Mouse (Mus musculus): ENCODE measurements around the gene Ifnar1. TPM values are rescaled to one million over a fixed set of nuclear protein-coding genes. Genes with fewer than 3 reads are reported as not detected.
"Not testable (repeated sequence)": the region's sequence is repeated elsewhere in the genome, so short reads cannot be mapped to it uniquely, and the experiment has no call there.

Gene Ifnar1
- total RNA-seq, 2 experiments from 2014 or later, result 67.0 to 83.7 TPM

- DNase-seq, result no peak
Measured at GRCm38 (mm10) chr16:91505116-91505601, 20.1 kb downstream of the Ifnar1 start.

GRCm38 (mm10) chr16:91506396-91506795 is 21.4 kb downstream of the Ifnar1 start:
- DNase-seq, result no peak

GRCm38 (mm10) chr16:91512161-91512787 is 27.2 kb downstream of the Ifnar1 start:
- peak; percentile 85 for DNase-seq

- no peak for DNase-seq
Measured at GRCm38 (mm10) chr16:91513099-91513498, 28.1 kb downstream of the Ifnar1 start.

- no peak for DNase-seq
Measured at GRCm38 (mm10) chr16:91517020-91517419, 32.0 kb downstream of the Ifnar1 start.

GRCm38 (mm10) chr16:91522040-91522439 is 37.0 kb downstream of the Ifnar1 start:
- DNase-seq, result no peak

- peak; percentile 73 to 85 for DNase-seq
Measured at GRCm38 (mm10) chr16:91522479-91523309, 37.7 kb downstream of the Ifnar1 start.

- no peak for DNase-seq
Measured at GRCm38 (mm10) chr16:91524206-91524605, 39.2 kb downstream of the Ifnar1 start.

GRCm38 (mm10) chr16:91526274-91526673 is 41.2 kb downstream of the Ifnar1 start:
- no peak for DNase-seq

- peak in 1 of 2 experiments; percentile 51 for DNase-seq
Measured at GRCm38 (mm10) chr16:91527051-91527450, 42.0 kb downstream of the Ifnar1 start.

- peak in 1 of 2 experiments; percentile 43 for DNase-seq
Measured at GRCm38 (mm10) chr16:91527500-91527899, 42.5 kb downstream of the Ifnar1 start.

- peak in 1 of 2 experiments; percentile 35 for DNase-seq
Measured at GRCm38 (mm10) chr16:91528578-91528977, 43.5 kb downstream of the Ifnar1 start.

GRCm38 (mm10) chr16:91530830-91531229 is 45.8 kb downstream of the Ifnar1 start:
- DNase-seq, result not testable (repeated sequence)

- DNase-seq, result no peak
Measured at GRCm38 (mm10) chr16:91531856-91532255, 46.8 kb downstream of the Ifnar1 start.

- no peak for DNase-seq
Measured at GRCm38 (mm10) chr16:91532429-91532828, 47.4 kb downstream of the Ifnar1 start.

- DNase-seq, result no peak
Measured at GRCm38 (mm10) chr16:91533097-91534001, 48.3 kb downstream of the Ifnar1 start.

GRCm38 (mm10) chr16:91534477-91534876 is 49.4 kb downstream of the Ifnar1 start:
- DNase-seq, result peak; percentile 30 to 60

GRCm38 (mm10) chr16:91534888-91535287 is 49.9 kb downstream of the Ifnar1 start:
- no peak for DNase-seq

GRCm38 (mm10) chr16:91536372-91536771 is 51.3 kb downstream of the Ifnar1 start:
- no peak for DNase-seq

- no peak for DNase-seq
Measured at GRCm38 (mm10) chr16:91537065-91537464, 52.0 kb downstream of the Ifnar1 start.

- DNase-seq, result no peak
Measured at GRCm38 (mm10) chr16:91538051-91538450, 53.0 kb downstream of the Ifnar1 start.

- no peak for DNase-seq
Measured at GRCm38 (mm10) chr16:91538513-91538912, 53.5 kb downstream of the Ifnar1 start.

Data from adrenal gland, postnatal 36 days (tissue).